Mouse (Mus musculus): ENCODE results near the gene Washc3.

DNA sequence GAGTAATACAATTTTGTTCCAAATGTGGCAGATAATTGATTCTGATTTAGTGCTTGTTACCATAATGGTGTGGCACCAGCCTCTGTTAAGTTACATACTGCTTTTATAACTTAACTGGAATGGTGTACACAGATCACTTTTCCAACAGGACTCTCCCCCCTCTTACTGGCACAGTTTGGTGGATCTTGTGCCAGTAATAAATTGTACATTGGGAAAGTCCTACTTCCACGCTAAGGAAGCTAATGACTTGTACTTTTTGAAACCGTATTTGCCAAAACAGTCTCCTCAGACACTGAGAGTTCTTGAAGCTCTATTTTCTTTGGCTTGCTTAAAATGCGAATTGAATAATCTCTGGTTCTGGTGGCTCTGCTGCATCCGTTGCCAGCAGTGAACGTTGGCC, 24.5 kb downstream of the Washc3 start:
- TF ChIP-seq POLR2A (IDR thresholded peaks at IDR 0.05; ENCODE audit: borderline replicate concordance, extremely low read depth, insufficient read depth, insufficient read length, poor library complexity, severe bottlenecking), result no peak
- no peak for TF ChIP-seq CTCF (IDR thresholded peaks at IDR 0.05; ENCODE audit: borderline replicate concordance, extremely low read depth, insufficient read depth, insufficient read length)

All from brain, embryonic 14.5 days (tissue).